Mouse (Mus musculus): ENCODE results near the gene Bbs10.

Bbs10 gene

DNA sequence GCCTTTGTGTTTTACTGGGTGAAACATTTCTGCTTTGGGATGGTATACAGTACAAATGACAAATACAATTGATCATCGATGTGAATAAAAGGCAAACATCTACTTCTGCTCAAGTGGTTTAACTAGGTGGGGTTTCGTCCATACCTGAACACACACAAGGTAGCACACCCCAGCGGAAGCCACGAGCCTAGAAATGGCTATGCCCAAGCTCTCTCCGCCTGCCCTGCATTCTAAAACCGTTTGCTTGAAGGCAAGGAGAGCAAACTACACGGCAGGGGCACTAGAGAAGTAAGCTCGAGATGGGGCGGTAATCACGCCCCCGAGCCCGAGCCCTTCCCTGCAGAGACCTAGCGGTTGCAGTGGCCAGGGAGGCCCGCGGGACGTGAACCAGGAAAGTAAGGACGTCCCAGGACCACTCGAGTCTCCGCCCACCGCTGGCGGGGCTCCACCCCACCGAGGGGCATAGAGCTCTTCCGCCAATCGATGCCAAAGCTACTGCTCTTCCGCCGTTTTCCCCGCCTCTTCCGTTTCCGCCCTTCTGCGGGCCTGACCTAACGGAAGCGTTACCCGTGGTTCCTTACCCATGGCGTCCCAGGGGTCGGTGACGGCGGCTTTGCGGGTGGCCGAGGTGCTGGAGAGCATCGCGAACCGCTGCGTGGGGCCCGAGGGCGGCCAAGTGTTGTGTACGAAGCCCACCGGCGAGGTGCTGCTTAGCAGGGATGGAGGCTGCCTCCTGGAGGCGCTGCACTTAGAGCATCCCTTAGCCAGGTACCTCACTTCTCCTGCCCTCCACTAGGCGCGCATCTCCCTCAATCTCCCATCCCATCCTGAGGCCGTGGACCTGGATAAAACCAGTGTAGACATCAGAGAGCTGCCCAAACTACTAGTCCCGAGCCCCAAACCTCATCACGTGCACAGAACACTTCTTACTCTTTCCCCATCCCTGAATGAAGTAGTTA, at the start of gene Bbs10:
Gene Bbs10 (plus strand): TSS at position 540 of the 959 bp plus-strand sequence.
- DNase-seq (ENCODE audit: low read depth), result peak; percentile 98

DNA sequence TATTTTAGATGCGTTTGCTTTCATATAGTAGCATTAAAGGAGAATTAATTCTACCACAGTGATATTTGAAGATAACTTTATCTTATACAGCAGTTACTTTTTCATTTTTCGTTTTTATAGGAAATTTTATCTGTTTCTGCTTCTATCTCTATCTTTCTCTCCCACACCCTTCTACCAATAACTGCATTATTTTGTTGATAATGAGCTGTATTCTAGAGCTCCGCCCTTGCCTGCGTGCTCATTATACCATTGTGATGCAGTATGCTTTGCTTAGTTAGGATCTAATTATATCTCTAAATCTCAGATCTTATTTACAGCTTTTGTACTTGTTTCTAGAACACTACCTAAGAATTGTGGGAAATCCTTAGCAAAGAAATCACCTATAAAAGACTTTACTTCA, 48.3 kb upstream of the Bbs10 start:
- DNase-seq (ENCODE audit: low read depth), result no peak

DNA sequence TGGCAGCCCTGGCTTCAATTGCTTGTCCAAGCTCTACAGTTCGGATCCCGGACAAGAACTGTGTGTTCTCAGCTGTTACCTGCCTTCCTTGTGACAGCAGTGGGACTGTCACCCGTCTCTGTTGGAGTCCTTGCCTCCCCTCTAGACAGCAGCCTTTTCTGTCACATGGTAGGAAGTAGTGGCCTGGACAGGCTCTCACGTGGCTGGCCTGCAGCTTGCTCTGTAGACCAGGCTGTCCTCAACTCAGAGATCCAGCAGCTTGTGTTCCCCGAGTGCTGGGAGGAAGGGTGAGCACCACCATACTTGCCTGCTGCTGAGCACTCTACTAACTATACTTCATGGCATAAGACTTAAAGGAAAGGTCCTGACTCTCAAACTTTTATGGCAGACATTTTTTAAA, 46.8 kb upstream of the Bbs10 start:
- no peak for DNase-seq (ENCODE audit: low read depth)

DNA sequence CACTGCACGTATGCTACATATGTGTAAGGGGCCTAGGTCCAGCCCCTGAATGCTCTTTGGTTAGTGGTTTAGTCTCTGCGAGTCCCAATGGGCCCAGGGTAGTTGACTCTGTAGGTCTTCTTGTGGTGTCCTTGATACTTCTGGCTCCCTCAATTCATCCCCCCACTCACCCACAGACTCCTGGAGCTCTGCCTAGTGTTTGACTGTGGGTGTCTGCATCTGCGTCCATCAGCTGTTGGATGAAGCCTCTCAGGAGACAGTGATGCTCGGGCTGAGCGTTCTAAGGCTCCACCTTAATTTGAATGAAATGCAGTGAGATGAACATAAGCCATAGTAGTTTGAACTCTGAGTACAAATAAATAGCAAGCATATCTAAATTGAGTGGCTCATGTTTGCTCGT, 43.3 kb upstream of the Bbs10 start:
- no peak for DNase-seq (ENCODE audit: low read depth)

DNA sequence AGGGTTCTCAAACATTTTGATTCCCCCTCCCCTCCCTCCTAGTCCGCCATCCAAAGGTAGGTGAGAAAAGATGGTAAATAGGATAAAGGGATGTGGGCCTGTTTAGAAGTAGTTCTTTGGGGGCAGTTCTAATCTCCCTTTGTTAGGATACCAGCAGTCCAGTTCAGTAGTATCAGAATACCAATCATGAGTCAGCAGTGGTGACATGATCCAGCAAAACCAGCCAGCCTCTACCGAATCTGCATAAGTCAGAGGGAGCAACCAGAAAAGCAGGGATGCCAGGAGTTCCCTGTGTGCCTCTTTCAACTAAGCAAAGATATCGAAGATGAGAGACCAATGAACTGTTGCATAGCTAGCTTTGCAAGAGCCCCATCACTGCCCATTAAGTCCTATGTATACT, 42.3 kb upstream of the Bbs10 start:
- DNase-seq (ENCODE audit: low read depth), result no peak

DNA sequence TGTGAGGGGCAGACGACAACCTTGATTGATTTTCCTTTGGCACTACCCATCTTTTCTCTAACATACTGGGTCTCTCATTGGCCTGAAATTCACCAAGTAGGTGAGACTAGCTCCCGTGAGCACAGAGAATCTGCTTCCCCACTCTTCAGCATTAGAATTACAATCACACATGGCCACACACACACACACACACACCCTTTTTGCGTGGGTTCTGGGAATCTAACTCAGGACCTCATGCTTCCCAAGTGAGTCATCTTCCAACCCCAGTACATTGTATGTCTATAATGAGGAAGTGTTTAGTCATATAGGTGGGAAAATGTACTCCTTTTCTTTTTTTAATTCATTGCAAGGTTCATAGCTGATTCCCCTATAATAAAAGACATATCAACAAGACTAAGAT, 41.1 kb upstream of the Bbs10 start:
- DNase-seq (ENCODE audit: low read depth), result no peak

DNA sequence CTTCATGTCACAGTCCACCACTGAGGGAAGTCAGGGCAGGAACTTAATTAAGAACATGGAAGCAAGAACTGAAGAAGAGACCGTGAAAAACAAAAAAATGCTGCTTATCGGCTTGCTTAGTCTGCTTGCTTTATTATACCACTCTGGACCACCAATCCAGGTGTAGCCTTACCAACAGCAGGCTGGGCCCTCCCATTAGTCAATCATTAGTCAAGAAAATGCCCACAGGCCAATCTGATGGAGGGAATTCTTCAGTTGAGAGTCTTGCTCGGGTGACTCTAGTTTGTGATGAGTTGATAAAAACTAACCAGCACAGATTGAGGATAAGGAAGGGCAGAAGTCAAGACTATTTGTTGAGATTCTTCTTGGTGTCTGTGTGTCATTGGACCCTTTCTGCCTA, 40.2 kb upstream of the Bbs10 start:
- no peak for DNase-seq (ENCODE audit: low read depth)

DNA sequence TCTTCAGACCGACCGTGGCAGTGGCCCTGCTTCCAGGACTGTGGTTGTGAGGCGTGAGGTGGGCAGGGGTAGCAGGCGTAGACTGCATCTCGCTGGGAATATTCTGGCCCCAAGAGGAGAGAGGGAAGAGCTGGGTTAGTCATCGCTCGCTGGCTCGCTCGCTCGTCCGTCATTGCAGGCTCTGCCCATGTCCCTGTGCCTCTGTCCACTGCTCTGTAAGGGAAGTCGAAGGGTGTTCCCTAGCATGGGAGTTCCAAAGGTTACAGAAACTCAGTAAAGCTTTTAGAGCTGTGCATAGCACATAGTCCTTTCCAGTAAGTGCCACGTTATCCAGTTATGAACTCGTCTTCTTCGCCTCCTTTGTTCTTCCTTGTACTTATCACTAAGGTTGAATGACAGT, 26.8 kb upstream of the Bbs10 start:
- DNase-seq (ENCODE audit: low read depth), result no peak

DNA sequence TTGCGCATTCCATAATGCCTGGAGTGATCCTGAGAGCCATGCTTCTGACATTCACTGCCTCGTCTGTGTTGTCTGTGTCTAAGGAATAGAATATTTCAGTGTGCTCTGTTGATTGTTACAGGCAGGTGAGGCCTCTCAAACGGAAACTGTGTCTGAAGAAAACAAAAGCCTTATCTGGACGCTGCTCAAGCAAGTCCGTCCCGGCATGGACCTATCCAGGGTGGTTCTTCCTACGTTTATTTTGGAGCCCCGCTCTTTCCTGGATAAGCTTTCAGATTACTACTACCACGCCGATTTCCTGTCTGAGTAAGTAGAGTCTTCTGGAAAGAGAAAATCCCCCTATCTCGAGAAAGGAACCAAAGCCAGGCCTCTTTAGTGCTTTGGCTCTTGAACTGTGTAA, 25.6 kb upstream of the Bbs10 start:
- no peak for DNase-seq (ENCODE audit: low read depth)

DNA sequence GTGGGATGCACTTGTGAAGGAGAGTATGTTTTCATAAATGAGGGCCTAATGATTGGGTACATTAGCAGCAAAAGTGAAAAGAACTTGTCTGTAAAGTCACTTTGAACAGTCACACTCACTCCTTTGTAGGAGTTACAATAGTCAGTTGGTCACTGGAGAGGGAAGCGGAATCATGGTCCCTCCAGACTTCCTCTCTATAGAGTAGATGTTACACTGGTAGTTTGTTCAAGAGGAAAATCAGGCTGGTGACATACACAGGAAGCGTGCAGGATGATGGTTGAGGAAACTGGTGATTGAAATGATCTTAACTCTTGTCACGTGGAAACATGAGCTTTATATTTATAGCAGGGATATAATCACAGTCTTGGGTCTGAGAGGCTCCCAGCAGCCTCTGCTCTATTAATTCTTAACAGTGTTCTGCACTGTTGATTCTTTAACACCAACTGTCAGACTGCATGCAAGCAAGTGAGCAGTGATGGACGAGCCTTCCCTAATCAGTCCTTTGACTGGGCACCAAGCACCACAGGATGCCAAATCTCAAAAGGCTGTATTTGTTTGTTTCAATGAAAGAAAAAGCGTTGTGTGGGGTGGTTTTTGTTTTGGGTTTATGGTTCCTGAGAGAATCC, 24.9 kb upstream of the Bbs10 start:
- DNase-seq (ENCODE audit: low read depth), result no peak

DNA sequence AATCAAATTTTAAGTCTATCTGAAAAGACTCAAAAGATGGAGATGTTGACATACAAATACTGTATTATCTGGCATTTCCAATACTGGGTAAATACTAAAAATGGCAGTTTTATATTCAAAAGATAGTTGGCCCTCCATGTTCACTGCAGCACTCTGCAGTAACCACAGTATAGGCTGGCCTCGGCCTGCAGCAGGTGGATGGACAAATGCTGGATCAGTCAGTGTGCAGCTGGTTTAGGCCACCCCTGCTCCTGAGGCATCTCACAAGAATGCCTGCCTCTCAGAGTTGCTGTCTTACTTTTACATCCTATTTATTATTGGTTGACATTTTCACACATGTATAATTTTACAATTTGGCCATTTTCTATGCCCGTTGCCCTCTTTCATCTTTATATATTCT, 22.7 kb upstream of the Bbs10 start:
- no peak for DNase-seq (ENCODE audit: low read depth)

DNA sequence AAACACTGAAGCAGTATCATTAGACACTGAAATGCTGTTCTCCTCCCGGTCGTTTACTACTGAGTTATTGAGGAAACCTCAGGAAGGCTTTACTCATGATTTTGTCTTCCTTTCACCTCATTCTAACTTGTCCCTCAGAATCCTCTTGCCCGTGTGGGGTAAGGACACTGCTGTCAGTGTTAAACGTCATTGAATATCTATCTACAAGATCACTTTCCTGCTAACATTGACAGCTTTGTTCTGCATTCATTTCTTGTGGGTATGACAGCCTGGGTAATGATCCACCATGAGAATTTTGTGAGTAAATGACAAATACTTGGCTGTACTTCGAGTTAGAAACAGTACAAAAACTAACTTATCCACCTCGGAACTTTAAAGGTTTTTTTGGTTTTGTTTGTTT, 848 bp upstream of the Bbs10 start:
- DNase-seq (ENCODE audit: low read depth), result no peak

DNA sequence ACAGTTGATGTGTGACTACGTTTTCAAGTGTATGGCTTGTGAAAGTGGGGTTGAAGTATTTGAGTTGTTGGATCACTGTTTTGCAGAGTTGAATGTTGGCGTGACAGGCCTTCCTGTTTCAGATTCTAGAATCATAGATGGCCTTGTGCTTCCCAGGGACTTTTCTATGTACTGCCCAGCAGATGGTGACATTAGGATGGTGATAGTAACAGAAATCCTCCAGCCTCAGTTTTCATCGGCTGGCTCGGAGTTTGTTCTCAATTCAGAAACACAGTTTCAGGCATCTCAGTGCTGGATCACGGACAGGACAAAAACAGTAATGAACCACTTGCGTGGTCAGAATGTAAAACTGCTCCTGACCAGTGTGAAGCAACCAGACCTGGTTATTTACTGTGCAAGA, 1.1 kb downstream of the Bbs10 start:
- no peak for DNase-seq (ENCODE audit: low read depth)

DNA sequence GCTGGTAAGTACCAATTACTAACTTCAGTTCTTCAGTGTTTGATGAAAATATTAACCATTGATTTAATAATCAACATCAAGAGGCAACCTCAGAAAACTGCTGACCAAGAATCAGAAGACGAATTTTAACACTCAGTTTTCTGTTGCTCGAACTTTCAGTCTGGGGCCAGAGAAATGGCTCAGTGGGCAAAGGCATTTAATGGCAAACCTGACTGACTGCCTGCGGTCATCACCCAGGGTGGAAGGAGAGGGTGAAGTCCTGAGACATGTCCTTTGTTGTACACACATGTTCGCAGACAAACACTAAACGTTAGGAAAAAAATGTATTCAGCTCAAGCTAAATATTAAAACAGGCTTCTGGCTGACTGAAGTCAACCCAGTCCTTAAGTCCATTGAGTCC, 2.6 kb downstream of the Bbs10 start:
- DNase-seq (ENCODE audit: low read depth), result no peak

DNA sequence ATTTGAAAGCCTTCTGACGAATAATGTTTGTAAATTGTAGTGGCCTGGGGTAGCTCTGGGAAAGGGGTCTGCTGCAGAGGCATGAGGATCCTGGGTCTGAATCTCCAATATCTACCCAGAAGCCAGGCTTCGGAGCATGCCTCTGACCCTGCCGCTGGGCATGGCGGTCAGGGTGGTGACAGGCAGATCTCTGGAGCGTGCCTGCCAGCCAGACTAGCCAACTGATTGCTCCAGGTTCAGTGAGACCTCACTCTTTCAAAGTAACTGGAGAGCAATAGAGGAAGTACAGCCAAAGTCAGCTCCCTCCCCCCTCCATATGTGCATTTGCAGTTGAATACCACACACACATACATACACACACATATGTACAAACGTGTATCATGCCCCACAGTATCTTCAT, 4.0 kb downstream of the Bbs10 start:
- no peak for DNase-seq (ENCODE audit: low read depth)

DNA sequence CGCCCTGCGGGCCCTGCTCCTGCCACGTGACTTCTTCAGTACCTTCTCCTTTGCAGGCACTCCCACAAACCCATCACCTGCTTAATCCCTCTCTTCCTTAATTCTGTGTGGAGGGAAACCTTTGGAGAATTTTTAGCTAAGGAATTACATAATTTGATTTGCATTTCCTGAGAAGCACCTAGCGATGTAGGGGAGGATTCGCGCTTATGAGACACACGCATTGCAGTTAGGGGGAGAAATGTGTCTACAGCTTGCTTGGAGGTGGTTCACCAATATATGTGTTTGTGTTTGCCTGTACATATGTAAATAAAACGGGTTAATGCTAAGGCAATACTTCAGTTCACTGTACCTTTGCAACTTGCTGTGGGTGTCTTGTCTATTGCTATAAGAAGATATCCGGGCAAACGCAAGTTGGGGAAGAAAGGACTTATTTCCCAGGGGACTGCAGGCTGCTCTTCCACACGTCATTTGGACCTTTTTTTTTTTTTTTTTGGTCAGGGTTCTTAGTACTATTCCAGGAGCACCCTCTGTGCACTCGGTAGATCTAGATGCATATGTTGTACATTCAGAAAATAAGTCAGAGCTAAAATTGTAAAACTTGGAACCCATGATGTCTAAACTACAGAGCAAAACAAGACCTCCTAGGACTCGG, 10.5 kb downstream of the Bbs10 start:
- DNase-seq (ENCODE audit: low read depth), result no peak

DNA sequence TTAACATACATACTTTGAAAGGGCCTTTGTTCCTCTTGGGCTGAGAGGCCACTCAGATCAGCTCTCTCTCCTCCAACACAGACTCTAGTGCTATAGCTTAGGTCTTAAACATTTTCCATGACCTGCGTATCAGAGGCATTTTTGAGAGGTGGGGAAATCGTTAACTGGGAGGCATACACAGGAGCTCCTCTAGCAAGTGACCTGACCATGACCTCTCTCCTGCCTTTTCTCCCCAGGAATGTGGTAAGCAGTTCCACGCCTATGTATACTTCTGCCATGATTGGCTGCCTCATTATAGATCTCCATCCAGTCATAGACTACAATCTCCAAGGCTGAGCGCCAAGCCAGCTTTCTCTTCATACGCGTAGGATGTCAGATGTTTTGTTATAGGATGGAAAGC, 14.8 kb downstream of the Bbs10 start:
- DNase-seq (ENCODE audit: low read depth), result no peak

DNA sequence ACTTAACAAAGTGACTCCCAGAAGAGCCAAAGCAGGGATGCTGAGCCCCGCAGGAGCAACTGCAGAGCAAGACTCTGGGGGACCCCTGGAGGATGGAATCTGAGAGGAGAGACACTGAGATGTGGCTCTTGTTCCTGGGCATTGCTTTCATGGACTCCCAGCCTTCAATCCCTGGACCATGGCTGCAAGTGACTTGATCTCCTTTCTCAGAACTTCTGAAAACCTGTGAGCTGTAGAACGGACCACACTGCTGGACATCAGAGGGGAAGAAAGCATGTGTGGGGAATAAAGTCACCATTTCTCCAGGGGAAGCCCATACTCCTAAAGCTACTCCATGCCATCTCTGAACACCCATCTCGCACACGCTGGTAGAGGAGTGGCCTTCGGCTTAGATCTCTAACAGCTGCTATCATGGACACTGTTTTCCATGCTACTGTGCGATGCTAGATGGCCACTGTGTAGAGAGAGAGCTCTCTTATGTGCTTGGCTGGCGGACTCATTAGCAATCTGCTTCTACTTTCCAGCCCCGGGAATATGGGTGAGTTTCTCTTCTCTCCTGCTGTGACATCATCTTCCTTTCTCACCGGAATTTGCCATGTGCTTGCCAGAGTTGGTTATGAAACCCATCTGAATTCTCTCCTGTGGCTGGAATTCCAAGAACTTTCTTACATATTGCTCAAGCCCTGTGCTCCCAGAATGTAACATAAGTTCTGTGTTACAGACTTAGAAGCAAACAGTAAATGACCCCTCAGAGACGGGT, 16.3 kb downstream of the Bbs10 start:
- DNase-seq (ENCODE audit: low read depth), result no peak

DNA sequence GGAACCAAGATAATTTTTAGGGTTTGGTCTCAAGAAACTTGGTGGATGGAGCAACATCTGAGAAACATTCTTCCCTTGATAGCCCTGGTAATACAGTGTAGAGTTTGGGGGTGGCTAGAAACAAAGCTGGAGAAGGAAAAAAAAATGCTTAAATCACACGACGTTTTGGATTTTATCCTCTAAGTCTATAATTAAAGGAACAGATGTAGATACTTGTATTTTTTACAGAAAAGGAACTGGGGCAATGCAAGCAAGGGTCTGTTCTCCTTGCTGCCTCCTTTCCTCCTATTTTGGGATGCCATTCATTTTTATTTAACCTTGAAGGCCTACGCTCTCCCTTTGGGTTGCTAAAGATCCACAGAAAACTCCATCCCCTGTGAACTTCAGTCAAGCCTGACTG, 17.5 kb downstream of the Bbs10 start:
- no peak for DNase-seq (ENCODE audit: low read depth)

DNA sequence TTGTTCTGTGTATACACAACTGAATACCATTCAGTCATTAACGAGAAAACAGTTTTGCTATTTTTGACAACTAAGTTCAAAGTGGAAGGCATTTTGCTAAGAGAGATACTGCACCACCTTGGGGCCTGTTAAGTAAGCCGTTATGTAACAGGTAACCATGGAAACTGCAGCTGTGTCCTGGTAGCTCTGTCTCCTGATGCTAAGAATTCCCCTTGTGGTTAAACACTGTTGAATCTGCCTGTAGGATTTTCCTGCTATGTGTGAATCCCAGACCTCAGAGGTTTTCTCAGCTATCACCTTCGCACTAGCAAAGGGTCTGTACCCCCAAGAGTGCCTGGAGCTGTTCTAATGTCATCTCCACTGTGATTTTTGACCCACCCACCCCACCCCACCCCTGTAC, 19.5 kb downstream of the Bbs10 start:
- no peak for DNase-seq (ENCODE audit: low read depth)

DNA sequence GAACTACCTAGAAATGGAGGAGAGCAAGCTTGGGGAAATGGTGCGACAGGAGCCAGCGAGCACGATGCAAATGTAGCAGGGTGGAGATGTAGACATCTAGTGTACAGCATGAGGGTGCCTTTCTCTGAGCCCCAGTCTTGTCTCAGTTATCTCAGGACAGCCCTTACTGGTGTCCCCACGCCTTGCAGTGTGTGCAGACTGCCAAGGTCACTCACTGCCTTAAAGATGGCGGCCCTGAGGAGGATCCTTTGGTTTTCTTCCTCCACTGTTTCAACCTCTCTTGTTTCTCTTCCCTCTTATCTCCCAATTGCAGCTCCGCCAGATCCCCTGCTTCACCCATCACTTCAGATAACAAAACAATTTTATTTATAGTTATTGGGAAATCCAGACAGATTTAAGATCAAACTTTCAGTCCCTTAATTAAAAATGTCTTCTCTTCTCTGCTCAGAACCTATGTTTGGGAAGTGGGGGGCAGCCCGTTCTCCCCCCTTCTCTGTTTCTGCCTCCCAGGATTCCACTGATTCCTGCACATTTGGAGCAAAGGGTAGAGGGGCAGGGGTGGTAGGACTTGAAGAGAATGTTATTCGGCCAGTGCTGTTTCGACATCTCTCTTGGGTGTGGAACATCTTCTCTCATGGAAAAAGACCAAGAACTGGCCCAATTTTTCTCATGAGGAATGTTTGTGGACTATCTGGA, 20.5 kb downstream of the Bbs10 start:
- DNase-seq (ENCODE audit: low read depth), result no peak

DNA sequence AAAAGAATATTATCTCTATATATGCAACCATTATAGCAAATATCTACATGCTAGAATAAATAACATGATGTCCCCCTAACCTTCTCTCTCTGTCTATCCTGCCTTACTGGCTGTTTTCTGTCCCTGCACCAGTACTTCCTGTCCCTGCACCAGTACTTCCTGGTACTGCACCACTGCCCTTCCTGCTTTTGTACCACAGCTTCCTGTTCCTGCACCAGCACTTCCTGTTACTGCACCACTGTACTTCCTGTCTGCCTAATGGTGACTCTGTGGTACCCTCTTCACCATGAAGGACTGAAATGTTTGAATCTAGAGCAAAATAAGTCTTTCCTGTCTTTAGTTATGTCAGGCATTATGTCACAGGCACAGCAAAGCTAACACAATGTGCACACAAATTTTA, 22.1 kb downstream of the Bbs10 start:
- DNase-seq (ENCODE audit: low read depth), result peak; percentile 3
